Mouse (Mus musculus): ENCODE measurements at regions not wholly inside any gene's neighbourhood (a gene's known extent, or its start where the extent isn't known, plus 50 kb on each side); places are given as distances from the start of the nearest gene placed in this dataset.
A peak's percentile ranks its signal among the peaks of the same experiment; 100 is the strongest.

DNA sequence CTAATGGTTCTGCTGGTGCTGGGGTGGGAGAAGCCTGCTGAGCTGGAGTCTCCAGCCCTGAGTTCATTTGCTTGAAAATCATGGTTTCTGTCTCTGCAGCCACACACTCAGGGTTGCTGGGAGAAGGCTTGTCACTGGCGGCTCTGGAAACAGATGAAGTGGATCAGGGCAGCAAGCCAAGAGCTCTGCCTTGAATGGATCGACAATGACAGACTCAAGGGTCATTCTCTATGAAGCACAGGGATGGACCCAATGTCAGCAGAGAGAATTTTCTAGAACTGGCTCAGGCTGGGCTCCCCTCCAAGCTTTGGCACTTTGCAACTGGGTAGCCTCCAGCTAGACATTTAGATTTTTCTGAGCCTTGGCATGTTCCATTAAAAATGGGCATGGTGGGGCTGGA, 184.7 kb upstream of the Mocs1 start:
- WGBS: 28% methylated on average over 2 of the region's 2 CpGs

DNA sequence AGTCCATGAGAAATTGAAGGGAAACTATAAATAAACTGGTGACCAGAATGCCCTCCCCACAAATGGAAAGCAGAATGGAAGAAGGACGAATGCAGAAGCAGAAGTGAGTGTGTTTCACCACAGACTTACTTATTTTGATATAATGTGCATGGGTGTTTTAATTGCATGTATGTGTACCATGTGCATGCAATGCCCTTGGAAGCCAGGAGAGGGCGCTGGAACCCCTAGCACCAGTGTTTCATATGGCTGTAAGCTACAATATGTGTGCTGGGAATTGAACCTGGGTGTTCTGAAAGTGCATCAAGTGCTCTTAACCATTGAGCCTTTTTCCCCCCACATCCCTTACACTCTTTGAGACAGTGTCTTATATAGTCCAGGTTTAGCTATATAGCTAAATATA, 183.1 kb upstream of the Mocs1 start:
- Histone ChIP-seq H3K4me2 (replicated peaks; ENCODE audit: low read depth) (no peak overlapping the region), H3K9ac (ENCODE audit: low read length) (no peak overlapping the region), H3K27me3 (ENCODE audit: control insufficient read depth, insufficient read depth, low read length) (no peaks in the 10 kb centered on the region), H3K36me3 (ENCODE audit: control insufficient read depth, insufficient read depth, low read length) (no peaks in the 10 kb centered on the region), H3K9me3 (ENCODE audit: control insufficient read depth, low read length) (no peaks in the 10 kb centered on the region), H3K27ac (replicated peaks) (no peak overlapping the region), H3K4me1 (replicated peaks; ENCODE audit: control insufficient read depth, insufficient read depth) (no peaks in the 10 kb centered on the region), H3K4me3 (ENCODE audit: low read depth, low read length) (no peak overlapping the region)
- TF ChIP-seq CTCF (IDR thresholded peaks at IDR 0.05; ENCODE audit: low read depth): 0 out of 2 replicates have a peak, but pooled peaks have one; percentile 28
- TF ChIP-seq EP300 (optimal IDR thresholded peaks at IDR 0.05): no peak
- no peak for ATAC-seq (ENCODE audit: low FRiP score, low TSS enrichment)
- DNase-seq (ENCODE audit: low spot score): no peak
- WGBS: 55% methylated on average over 2 of the region's 2 CpGs

More for the DNA sequence above, 184.7 kb upstream of the Mocs1 start:
- no peak overlapping the region for H3K9ac ChIP-seq (ENCODE audit: low read length)
- no peak overlapping the region for H3K4me2 ChIP-seq (replicated peaks; ENCODE audit: low read depth)
- no peaks in the 10 kb centered on the region for H3K36me3 ChIP-seq (ENCODE audit: control insufficient read depth, insufficient read depth, low read length)
- TF ChIP-seq EP300 (optimal IDR thresholded peaks at IDR 0.05) (no peak), CTCF (IDR thresholded peaks at IDR 0.05; ENCODE audit: low read depth) (no peak)
- no peaks in the 10 kb centered on the region for H3K27me3 ChIP-seq (ENCODE audit: control insufficient read depth, insufficient read depth, low read length)
- no peak overlapping the region for H3K27ac ChIP-seq (replicated peaks)
- peak; percentile 22 for DNase-seq (ENCODE audit: low spot score)
- ATAC-seq (ENCODE audit: low FRiP score, low TSS enrichment): no peak
- H3K9me3 ChIP-seq (ENCODE audit: control insufficient read depth, low read length): no peaks in the 10 kb centered on the region
- no peaks in the 10 kb centered on the region for H3K4me1 ChIP-seq (replicated peaks; ENCODE audit: control insufficient read depth, insufficient read depth)
- H3K4me3 ChIP-seq (ENCODE audit: low read depth, low read length): no peak overlapping the region

GRCm38 (mm10) chr17:49247215-49247614, 180.9 kb upstream of the Mocs1 start:
- no peak for TF ChIP-seq CTCF (IDR thresholded peaks at IDR 0.05; ENCODE audit: low read depth)
- TF ChIP-seq EP300 (optimal IDR thresholded peaks at IDR 0.05): no peak
- Histone ChIP-seq H3K4me1 (replicated peaks; ENCODE audit: control insufficient read depth, insufficient read depth) (no peaks in the 10 kb centered on the region), H3K36me3 (ENCODE audit: control insufficient read depth, insufficient read depth, low read length) (no peaks in the 10 kb centered on the region), H3K4me3 (ENCODE audit: low read depth, low read length) (no peak overlapping the region), H3K9ac (ENCODE audit: low read length) (no peak overlapping the region), H3K27me3 (ENCODE audit: control insufficient read depth, insufficient read depth, low read length) (no peaks in the 10 kb centered on the region), H3K4me2 (replicated peaks; ENCODE audit: low read depth) (no peak overlapping the region), H3K27ac (replicated peaks) (no peak overlapping the region), H3K9me3 (ENCODE audit: control insufficient read depth, low read length) (no peaks in the 10 kb centered on the region)
- DNase-seq (ENCODE audit: low spot score) (no peak), ATAC-seq (ENCODE audit: low FRiP score, low TSS enrichment) (no peak)
- 37% methylated on average over 17 of the region's 17 CpGs for WGBS

DNA sequence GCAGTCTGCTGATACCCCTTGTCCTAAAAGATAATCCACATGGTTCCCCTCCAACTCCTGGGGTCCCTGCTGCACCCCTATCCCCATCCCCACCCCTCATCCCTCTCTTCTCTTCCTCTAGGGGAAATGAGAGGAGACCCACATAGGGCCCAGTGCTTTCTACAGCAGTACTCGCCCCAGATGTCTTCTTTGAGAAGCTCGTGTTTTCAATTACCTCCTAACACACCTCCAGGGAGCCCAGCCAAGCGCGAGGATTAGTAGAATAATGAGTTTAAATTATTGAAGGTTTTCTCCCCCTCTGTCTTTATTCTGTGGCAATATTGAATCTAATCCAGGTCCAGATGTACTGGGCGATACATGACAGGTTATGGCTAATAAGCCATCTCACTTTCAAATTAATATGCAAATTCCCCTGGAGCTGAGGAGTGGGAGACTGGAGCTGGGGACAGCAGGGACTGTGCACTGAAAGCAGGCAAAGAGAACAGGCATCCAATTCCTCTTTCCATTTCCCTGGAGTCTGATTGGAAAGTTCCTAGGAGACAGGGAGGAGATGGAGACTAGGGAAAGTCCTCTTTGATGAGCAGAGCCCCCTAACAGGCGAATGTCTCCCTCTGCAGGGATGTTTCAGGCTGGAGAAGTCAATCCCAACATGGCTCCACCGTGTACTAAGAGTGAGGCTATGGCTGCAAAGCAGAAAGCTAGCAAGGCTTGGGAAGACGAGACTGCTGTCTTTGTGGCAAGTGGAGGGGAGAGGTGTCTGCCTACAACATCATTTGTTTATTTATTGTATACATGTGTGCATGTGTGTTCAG, 177.2 kb upstream of the Mocs1 start:
- Histone ChIP-seq H3K4me3 (ENCODE audit: low read depth, low read length) (no peak overlapping the region), H3K36me3 (ENCODE audit: control insufficient read depth, insufficient read depth, low read length) (no peaks in the 10 kb centered on the region), H3K4me2 (replicated peaks; ENCODE audit: low read depth) (no peak overlapping the region), H3K9ac (ENCODE audit: low read length) (no peak overlapping the region), H3K9me3 (ENCODE audit: control insufficient read depth, low read length) (no peaks in the 10 kb centered on the region), H3K27ac (replicated peaks) (no peak overlapping the region), H3K27me3 (ENCODE audit: control insufficient read depth, insufficient read depth, low read length) (no peaks in the 10 kb centered on the region), H3K4me1 (replicated peaks; ENCODE audit: control insufficient read depth, insufficient read depth) (no peaks in the 10 kb centered on the region)
- WGBS: 65% methylated on average over 8 of the region's 8 CpGs
- no peak for ATAC-seq (ENCODE audit: low FRiP score, low TSS enrichment)
- TF ChIP-seq CTCF (IDR thresholded peaks at IDR 0.05; ENCODE audit: low read depth): peak; percentile 56
- TF ChIP-seq EP300 (optimal IDR thresholded peaks at IDR 0.05): no peak
- DNase-seq (ENCODE audit: low spot score): no peak

DNA sequence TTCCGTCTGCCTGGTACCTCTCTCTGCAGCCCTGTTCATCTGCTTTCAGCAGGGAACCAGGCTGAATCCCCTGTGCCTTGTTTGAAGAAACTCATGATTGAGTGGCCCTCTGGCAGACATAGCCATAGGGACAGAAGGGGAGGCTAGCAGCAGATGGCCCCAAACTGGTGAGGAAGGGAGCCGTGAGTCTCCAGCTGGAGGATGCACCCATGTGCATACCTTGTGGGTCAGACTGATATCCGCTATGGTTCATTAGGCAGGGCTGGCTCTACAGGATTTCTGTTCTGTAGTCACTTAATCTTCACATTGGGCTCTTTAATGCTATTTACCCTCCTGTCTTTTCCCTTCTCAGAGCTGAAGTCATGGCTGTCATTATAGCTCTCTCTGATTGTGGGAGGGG, 175.9 kb upstream of the Mocs1 start:
- H3K4me3 ChIP-seq (ENCODE audit: low read depth, low read length): no peak overlapping the region

DNA sequence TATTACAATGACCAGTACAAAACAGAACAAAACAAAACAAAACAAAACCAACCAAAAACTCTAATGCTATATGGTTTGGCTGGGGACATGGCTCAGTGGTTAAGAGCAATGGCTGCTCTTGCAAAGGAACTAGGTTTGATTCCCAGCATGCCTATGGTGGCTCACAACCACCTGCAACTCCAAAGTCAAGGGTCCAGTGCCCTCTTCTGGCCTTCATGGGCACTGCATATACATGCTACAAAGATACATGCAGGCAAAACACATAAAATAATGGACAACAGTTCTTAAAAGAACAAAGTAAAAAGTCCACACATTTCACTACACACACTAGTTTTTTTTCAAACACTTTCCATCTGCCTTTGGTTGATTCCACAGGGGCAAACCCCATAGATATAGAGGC, 169.7 kb upstream of the Mocs1 start:
- ATAC-seq (ENCODE audit: low FRiP score, low TSS enrichment): no peak
- no peaks in the 10 kb centered on the region for H3K9me3 ChIP-seq (ENCODE audit: control insufficient read depth, low read length)
- no peak for DNase-seq (ENCODE audit: low spot score)
- H3K27ac ChIP-seq (replicated peaks): no peak overlapping the region
- H3K27me3 ChIP-seq (ENCODE audit: control insufficient read depth, insufficient read depth, low read length): no peaks in the 10 kb centered on the region
- no peak overlapping the region for H3K4me2 ChIP-seq (replicated peaks; ENCODE audit: low read depth)
- no peaks in the 10 kb centered on the region for H3K36me3 ChIP-seq (ENCODE audit: control insufficient read depth, insufficient read depth, low read length)
- TF ChIP-seq CTCF (IDR thresholded peaks at IDR 0.05; ENCODE audit: low read depth) (peak; percentile 52), EP300 (optimal IDR thresholded peaks at IDR 0.05) (no peak)
- no peak overlapping the region for H3K9ac ChIP-seq (ENCODE audit: low read length)
- H3K4me1 ChIP-seq (replicated peaks; ENCODE audit: control insufficient read depth, insufficient read depth): no peaks in the 10 kb centered on the region
- no peak overlapping the region for H3K4me3 ChIP-seq (ENCODE audit: low read depth, low read length)

More for the DNA sequence above, 175.9 kb upstream of the Mocs1 start:
- no peak overlapping the region for H3K9ac ChIP-seq (ENCODE audit: low read length)
- no peaks in the 10 kb centered on the region for H3K9me3 ChIP-seq (ENCODE audit: control insufficient read depth, low read length)
- ATAC-seq (ENCODE audit: low FRiP score, low TSS enrichment) (no peak), DNase-seq (ENCODE audit: low spot score) (no peak)
- 79% methylated on average over 3 of the region's 3 CpGs for WGBS
- H3K27me3 ChIP-seq (ENCODE audit: control insufficient read depth, insufficient read depth, low read length): no peaks in the 10 kb centered on the region
- H3K4me2 ChIP-seq (replicated peaks; ENCODE audit: low read depth): no peak overlapping the region
- no peak overlapping the region for H3K27ac ChIP-seq (replicated peaks)
- TF ChIP-seq CTCF (IDR thresholded peaks at IDR 0.05; ENCODE audit: low read depth): no peak
- TF ChIP-seq EP300 (optimal IDR thresholded peaks at IDR 0.05): no peak
- no peaks in the 10 kb centered on the region for H3K4me1 ChIP-seq (replicated peaks; ENCODE audit: control insufficient read depth, insufficient read depth)
- H3K36me3 ChIP-seq (ENCODE audit: control insufficient read depth, insufficient read depth, low read length): no peaks in the 10 kb centered on the region
